Comparison of ENCODE assay signal across 31 mouse cellular contexts in genomic region chr10:121467016-121467415, GRCm38 (mm10). TPM values are rescaled to one million over a fixed set of nuclear protein-coding genes. Genes with fewer than 3 reads are reported as not detected.
DNase-seq lines count a peak whose midpoint lies in the region; ATAC-seq lines count a peak whose summit lies in the region.
"Had no signal": no experiment of that assay in that cellular context is flagged by ENCODE, and none has a peak within 500 bp of the region (broad histone marks: within the 10 kb centered on the region; RNA-seq: fewer than 3 reads in every experiment).

No protein-coding gene starts in this region.

- peak overlapping the region; percentile 32; the same call in 1 of the 2 replicates for H3K27ac ChIP-seq in heart, embryonic 10.5 days
- H3K27ac ChIP-seq in embryonic facial prominence, embryonic 12.5 days: peak overlapping the region; percentile 86
- H3K27ac ChIP-seq in forebrain, embryonic 16.5 days (ENCODE audit: low read length): no peak overlapping the region
- H3K27ac ChIP-seq: hindbrain, embryonic 14.5 days; liver, embryonic 13.5 days; macrophage had no signal

- H3K4me2 ChIP-seq in embryonic facial prominence, embryonic 12.5 days (replicated peaks): peak overlapping the region; percentile 25
- H3K4me2 ChIP-seq in forebrain, embryonic 16.5 days (ENCODE audit: low read length): no peak overlapping the region
- H3K4me2 ChIP-seq: heart, embryonic 15.5 days; hindbrain, embryonic 14.5 days; limb, embryonic 15.5 days; liver, embryonic 13.5 days; neural tube, embryonic 15.5 days; stomach, embryonic 15.5 days had no signal

- WGBS in heart, embryonic 10.5 days: 78% methylated on average over 13 of the region's 13 CpGs
- WGBS in embryonic facial prominence, embryonic 12.5 days: 65% methylated on average over 13 of the region's 13 CpGs
- 47% methylated on average over 13 of the region's 13 CpGs for WGBS in forebrain, embryonic 16.5 days

- peaks cover 5% of the 10 kb centered on the region; the same call in 1 of the 2 replicates for H3K36me3 ChIP-seq in heart, embryonic 10.5 days
- H3K36me3 ChIP-seq in embryonic facial prominence, embryonic 12.5 days: no peaks in the 10 kb centered on the region
- no peaks in the 10 kb centered on the region for H3K36me3 ChIP-seq in forebrain, embryonic 16.5 days (ENCODE audit: control insufficient read depth, insufficient read depth)
- H3K36me3 ChIP-seq: G1E; heart, embryonic 15.5 days; limb, embryonic 15.5 days; neural tube, embryonic 15.5 days had no signal

- peaks cover 52% of the 10 kb centered on the region for H3K4me1 ChIP-seq in heart, embryonic 10.5 days
- peaks cover 59% of the 10 kb centered on the region for H3K4me1 ChIP-seq in embryonic facial prominence, embryonic 12.5 days
- peaks cover 13% of the 10 kb centered on the region for H3K4me1 ChIP-seq in forebrain, embryonic 16.5 days (replicated peaks; ENCODE audit: control insufficient read depth, insufficient read depth, low read length)

- no peaks in the 10 kb centered on the region for H3K27me3 ChIP-seq in heart, embryonic 10.5 days (ENCODE audit: insufficient read depth, poor library complexity, severe bottlenecking)
- no peaks in the 10 kb centered on the region for H3K27me3 ChIP-seq in embryonic facial prominence, embryonic 12.5 days
- H3K27me3 ChIP-seq in forebrain, embryonic 16.5 days (replicated peaks; ENCODE audit: control insufficient read depth, insufficient read depth, low read length): no peaks in the 10 kb centered on the region
- H3K27me3 ChIP-seq: CH12.LX; heart, embryonic 15.5 days; limb, embryonic 15.5 days; liver, embryonic 13.5 days; neural tube, embryonic 15.5 days; Patski; stomach, embryonic 15.5 days had no signal

- intact Hi-C loops in heart, postnatal 10 days (cut with DNase I): no loop called here

- ATAC-seq in embryonic facial prominence, embryonic 12.5 days (ENCODE audit: insufficient number of reproducible peaks, insufficient read depth, low FRiP score, low TSS enrichment): no peak
- ATAC-seq in forebrain, embryonic 16.5 days: peak; percentile 41
- ATAC-seq: intestine, postnatal 0 days; lung, postnatal 0 days; Patski had no signal

- DNase-seq in cerebellum, postnatal 10 days: peak; percentile 61 to 70
- no peak for DNase-seq in cerebellum, adult 18-20 months
- no peak for DNase-seq in heart, embryonic 10.5 days (ENCODE audit: low spot score)
- DNase-seq in heart, postnatal 10 days: no peak
- DNase-seq in kidney, postnatal 36 days: no peak
- DNase-seq in right cerebral cortex, postnatal 4 days: no peak
- DNase-seq: adrenal gland, postnatal 14 days; cerebellum, adult 11 months; cerebellum, postnatal 25 days; gastrocnemius, postnatal 10 days; heart, postnatal 36 days; kidney, adult 9 months; kidney, postnatal 10 days; layer of hippocampus, adult 9-11 months; liver, embryonic 13.5 days; lung, adult 18-20 months; midbrain, embryonic 14.5 days; right cerebral cortex, postnatal 14 days had no signal

- H3K9me3 ChIP-seq in heart, embryonic 10.5 days: no peaks in the 10 kb centered on the region
- no peaks in the 10 kb centered on the region for H3K9me3 ChIP-seq in embryonic facial prominence, embryonic 12.5 days
- no peaks in the 10 kb centered on the region for H3K9me3 ChIP-seq in forebrain, embryonic 16.5 days (ENCODE audit: control insufficient read depth, low read length)
- H3K9me3 ChIP-seq: heart, embryonic 15.5 days; limb, embryonic 15.5 days; liver, embryonic 13.5 days; neural tube, embryonic 15.5 days; stomach, embryonic 15.5 days had no signal

- no peak overlapping the region for H3K9ac ChIP-seq in embryonic facial prominence, embryonic 12.5 days
- no peak overlapping the region for H3K9ac ChIP-seq in forebrain, embryonic 16.5 days (replicated peaks; ENCODE audit: low read depth, low read length)
- H3K9ac ChIP-seq: heart, embryonic 15.5 days; hindbrain, embryonic 14.5 days; limb, embryonic 15.5 days; liver, embryonic 13.5 days; neural tube, embryonic 15.5 days; stomach, embryonic 15.5 days had no signal

- H3K4me3 ChIP-seq in heart, embryonic 10.5 days: no peak overlapping the region
- no peak overlapping the region for H3K4me3 ChIP-seq in embryonic facial prominence, embryonic 12.5 days
- H3K4me3 ChIP-seq in forebrain, embryonic 16.5 days (replicated peaks; ENCODE audit: low read length): no peak overlapping the region
- H3K4me3 ChIP-seq: heart, embryonic 15.5 days; limb, embryonic 15.5 days; liver, embryonic 13.5 days; neural tube, embryonic 15.5 days; stomach, embryonic 15.5 days had no signal

RNA-seq across cellular contexts. Expression of gene Rassf3, which starts 9.1 kb away (rescaled TPM):
- 19.6 and 21.1 TPM in 2 replicates for polyA plus RNA-seq in heart, embryonic 10.5 days (2016; fragmentation: Nextera tagmentation; extraction: Ambion mirVana)
- total RNA-seq in heart, postnatal 10 days (2021): 100 to 1,000 TPM in 1 of 2 experiments, 10 to 100 TPM in 1; 98.8 to 116 TPM
- polyA plus RNA-seq in embryonic facial prominence, embryonic 12.5 days (2016; fragmentation: Nextera tagmentation; extraction: Ambion mirVana): 23.1 and 24.7 TPM in 2 replicates
- 4.1 and 5.3 TPM in 2 replicates for polyA plus RNA-seq in forebrain, embryonic 16.5 days (2015; fragmentation: Nextera tagmentation; extraction: Ambion mirVana)

Comparison
In these comparisons a context has a peak if more than half of its experiments do, and no peak if none do; other contexts are left out.
1. DNase-seq: peak in cerebellum, postnatal 10 days (2 of 2); none in cerebellum, adult 18-20 months (0 of 2), heart, embryonic 10.5 days (single experiment), heart, postnatal 10 days (0 of 2), kidney, postnatal 36 days (0 of 2) and right cerebral cortex, postnatal 4 days (single experiment).